Mouse (Mus musculus): Measurements from ENCODE around the gene Zfp410. TPM values are rescaled to one million over a fixed set of nuclear protein-coding genes. Genes with fewer than 3 reads are reported as not detected.

Gene Zfp410
- polyA plus RNA-seq (2015; fragmentation: Nextera tagmentation; extraction: Ambion mirVana): 45.0 and 48.5 TPM in 2 replicates

DNA sequence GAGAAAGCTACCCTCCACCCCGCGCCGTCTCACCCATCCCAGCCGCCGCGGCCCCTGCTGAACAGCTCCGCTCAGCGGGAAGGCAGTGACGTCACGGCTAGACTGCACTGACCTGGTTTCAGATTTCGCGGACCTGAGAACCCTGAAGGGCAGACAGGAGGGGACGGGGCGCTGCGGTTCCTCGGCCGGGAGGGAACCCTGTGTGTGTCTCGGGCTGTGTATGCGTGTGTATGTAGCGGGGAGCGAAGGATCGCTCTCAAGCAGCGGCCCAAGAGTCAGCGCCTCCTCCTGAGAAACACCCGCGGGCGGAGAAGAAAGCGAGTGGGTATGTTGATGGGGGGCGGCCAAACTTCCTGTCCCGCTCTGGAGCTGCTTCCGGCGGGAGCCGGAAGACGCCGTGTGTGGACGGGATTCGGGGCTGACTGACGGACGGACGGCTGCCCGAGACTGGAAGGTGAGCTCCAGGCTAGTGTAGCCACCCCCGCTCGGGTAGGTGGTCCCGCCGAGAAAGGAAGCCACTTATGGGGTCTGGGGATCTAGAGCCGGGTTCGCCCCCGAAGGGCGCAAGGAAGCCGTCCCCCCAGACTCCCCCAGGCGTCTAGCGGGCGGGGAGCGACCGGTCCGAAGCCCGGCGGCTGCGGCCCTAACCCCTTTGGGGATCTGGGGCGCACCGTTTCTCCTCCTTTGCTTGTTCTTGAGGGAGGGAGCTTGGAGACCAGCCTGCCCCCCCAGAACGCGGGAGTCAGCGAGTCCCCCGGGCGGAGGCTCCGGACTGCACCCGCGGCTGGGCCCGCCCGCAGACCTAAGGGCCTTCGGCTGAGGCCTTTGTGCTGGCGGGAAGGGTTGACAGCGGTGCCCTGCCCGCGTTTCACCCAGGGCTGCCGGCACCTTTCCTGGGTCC is at the start of gene Zfp410:
Zfp410 (plus strand) TSS at position 132 of the 901 bp plus-strand sequence.

GRCm38 (mm10) chr12:84284885-84285592 is 31.6 kb upstream of the Zfp410 start, which contains the start of gene Ptgr2:
TSS of gene Ptgr2 (plus strand) at chr12:84285232.

GRCm38 (mm10) chr12:84361555-84362489 is 45.2 kb downstream of the Zfp410 start, which contains the start of the genes Coq6 and Fam161b:
TSS of gene Coq6 (plus strand) at chr12:84361657.
TSS of gene Fam161b (minus strand) at chr12:84361833.

Other genes with a start within 250 kb of the Zfp410 start
- not detected in 2 replicates for gene Acot5, start 247.5 kb upstream of the Zfp410 start, polyA plus RNA-seq (2015; fragmentation: Nextera tagmentation; extraction: Ambion mirVana)
- gene Acot6, start 216.2 kb upstream of the Zfp410 start, polyA plus RNA-seq (2015; fragmentation: Nextera tagmentation; extraction: Ambion mirVana): 0.90 and 1.3 TPM in 2 replicates
- 0.63 and 1.0 TPM in 2 replicates for gene Dnal1, start 202.5 kb upstream of the Zfp410 start, polyA plus RNA-seq (2015; fragmentation: Nextera tagmentation; extraction: Ambion mirVana)
- gene Pnma1, start 168.4 kb upstream of the Zfp410 start, polyA plus RNA-seq (2015; fragmentation: Nextera tagmentation; extraction: Ambion mirVana): 0.41 and 0.43 TPM in 2 replicates
- 6.1 and 6.8 TPM in 2 replicates for gene Elmsan1, start 98.0 kb upstream of the Zfp410 start, polyA plus RNA-seq (2015; fragmentation: Nextera tagmentation; extraction: Ambion mirVana)
- 24.6 and 25.1 TPM in 2 replicates for gene Ptgr2, start 31.6 kb upstream of the Zfp410 start, polyA plus RNA-seq (2015; fragmentation: Nextera tagmentation; extraction: Ambion mirVana)
- gene Coq6, start 44.8 kb downstream of the Zfp410 start, polyA plus RNA-seq (2015; fragmentation: Nextera tagmentation; extraction: Ambion mirVana): 20.7 and 21.5 TPM in 2 replicates
- 0.97 and 1.4 TPM in 2 replicates for gene Fam161b, start 45.0 kb downstream of the Zfp410 start, polyA plus RNA-seq (2015; fragmentation: Nextera tagmentation; extraction: Ambion mirVana)
- gene Entpd5, start 92.2 kb downstream of the Zfp410 start, polyA plus RNA-seq (2015; fragmentation: Nextera tagmentation; extraction: Ambion mirVana): 6.5 and 7.0 TPM in 2 replicates
- 0.53 and 0.63 TPM in 2 replicates for gene Bbof1, start 92.2 kb downstream of the Zfp410 start, polyA plus RNA-seq (2015; fragmentation: Nextera tagmentation; extraction: Ambion mirVana)
- gene Rnf113a2, start 100.3 kb downstream of the Zfp410 start, polyA plus RNA-seq (2015; fragmentation: Nextera tagmentation; extraction: Ambion mirVana): 23.2 and 26.2 TPM in 2 replicates
- gene Aldh6a1, start 134.2 kb downstream of the Zfp410 start, polyA plus RNA-seq (2015; fragmentation: Nextera tagmentation; extraction: Ambion mirVana): 8.4 and 11.7 TPM in 2 replicates
- gene Lin52, start 134.6 kb downstream of the Zfp410 start, polyA plus RNA-seq (2015; fragmentation: Nextera tagmentation; extraction: Ambion mirVana): 12.8 and 14.9 TPM in 2 replicates

All from spleen, postnatal 0 days (tissue).